Mouse (Mus musculus) layer of hippocampus, postnatal 14 days (tissue): ENCODE measurements around the gene Khdc1c. TPM values are rescaled to one million over a fixed set of nuclear protein-coding genes. Genes with fewer than 3 reads are reported as not detected.
A peak's percentile ranks its signal among the peaks of the same experiment; 100 is the strongest.
"Not testable (repeated sequence)": the region's sequence is repeated elsewhere in the genome, so short reads cannot be mapped to it uniquely, and the experiment has no call there.

ENCODE experiments used
- DNase-seq, 2 experiments: peaks; one replicate each; pipeline ENCODE4 v3.0.0; 2021 to 2022; ENCODE audit warnings: low spot score in 2 of 2, mixed read lengths in 1 of 2
- long read RNA-seq, 2 experiments: library from polyadenylated mRNA; stranded (forward); transcript quantifications; one replicate each; pipeline ENCODE4 v2.0.0; 2021
- total RNA-seq, 2 experiments: library from RNA; stranded (reverse); gene quantifications; 2 replicates each; pipeline ENCODE4 v1.2.3; 2021

The Khdc1c gene
- total RNA-seq: not detected
- long read RNA-seq, experiment 1: 0 reads
- long read RNA-seq, experiment 2: 0 reads

- DNase-seq: not testable (repeated sequence)
Observed at GRCm38 (mm10) chr1:21368031-21368430, at the start of gene Khdc1c. Gene Khdc1c (plus strand): TSS chr1:21368331.

GRCm38 (mm10) chr1:21320271-21320670 is 47.9 kb upstream of the Khdc1c start:
- DNase-seq: not testable (repeated sequence)

- DNase-seq: no peak
Observed at GRCm38 (mm10) chr1:21321656-21322055, 46.5 kb upstream of the Khdc1c start.

- no peak for DNase-seq
Observed at GRCm38 (mm10) chr1:21323996-21324574, 44.0 kb upstream of the Khdc1c start.

- no peak for DNase-seq
Observed at GRCm38 (mm10) chr1:21324633-21325032, 43.5 kb upstream of the Khdc1c start.

- DNase-seq: no peak
Observed at GRCm38 (mm10) chr1:21326733-21327132, 41.4 kb upstream of the Khdc1c start.

- DNase-seq: not testable (repeated sequence)
Observed at GRCm38 (mm10) chr1:21331161-21331560, 37.0 kb upstream of the Khdc1c start.

GRCm38 (mm10) chr1:21333222-21333973 is 34.7 kb upstream of the Khdc1c start:
- no peak for DNase-seq

- no peak for DNase-seq
Observed at GRCm38 (mm10) chr1:21335836-21336235, 32.3 kb upstream of the Khdc1c start.

- DNase-seq: no peak
Observed at GRCm38 (mm10) chr1:21340745-21341144, 27.4 kb upstream of the Khdc1c start.

GRCm38 (mm10) chr1:21344253-21344652 is 23.9 kb upstream of the Khdc1c start:
- peak; percentile 29 to 54 for DNase-seq

- DNase-seq: not testable (repeated sequence)
Observed at GRCm38 (mm10) chr1:21344752-21345151, 23.4 kb upstream of the Khdc1c start.

- no peak for DNase-seq
Observed at GRCm38 (mm10) chr1:21349341-21349740, 18.8 kb upstream of the Khdc1c start, which contains the start of gene Khdc1a. Gene Khdc1a (plus strand): TSS chr1:21349641.

GRCm38 (mm10) chr1:21383256-21383655 is 15.1 kb downstream of the Khdc1c start, which contains the start of gene Khdc1b:
Gene Khdc1b (plus strand): TSS chr1:21383556.
- DNase-seq: no peak

GRCm38 (mm10) chr1:21391138-21391671 is 23.1 kb downstream of the Khdc1c start:
- DNase-seq: no peak

GRCm38 (mm10) chr1:21402804-21403203 is 34.7 kb downstream of the Khdc1c start:
- no peak for DNase-seq

- DNase-seq: no peak
Observed at GRCm38 (mm10) chr1:21407266-21407665, 39.1 kb downstream of the Khdc1c start.

GRCm38 (mm10) chr1:21411331-21412196 is 43.4 kb downstream of the Khdc1c start:
- peak; percentile 80 to 91 for DNase-seq

GRCm38 (mm10) chr1:21412197-21412555 is 44.0 kb downstream of the Khdc1c start:
- DNase-seq: peak in 1 of 2 experiments; percentile 9

GRCm38 (mm10) chr1:21419370-21419769 is 51.2 kb downstream of the Khdc1c start:
- DNase-seq: peak in 1 of 2 experiments; percentile 25
